Mouse (Mus musculus) lung, adult 2 months (tissue): ENCODE data around the gene Zfhx3.

Source experiments
- CTCF ChIP-seq: fragments of 200-500 bp; IDR thresholded peaks from 2 replicates; pipeline ENCODE4 v1.5.1; 2011; ENCODE audit warnings: mild to moderate bottlenecking, low read length, control low read depth; ENCODE audit not compliant: insufficient read depth
- POLR2A ChIP-seq: fragments of 200-500 bp; IDR thresholded peaks from 2 replicates; pipeline ENCODE4 v1.6.1; 2011; ENCODE audit warnings: low read depth, mild to moderate bottlenecking, control low read depth, low read length, borderline replicate concordance; ENCODE audit errors: extremely low read depth

DNA sequence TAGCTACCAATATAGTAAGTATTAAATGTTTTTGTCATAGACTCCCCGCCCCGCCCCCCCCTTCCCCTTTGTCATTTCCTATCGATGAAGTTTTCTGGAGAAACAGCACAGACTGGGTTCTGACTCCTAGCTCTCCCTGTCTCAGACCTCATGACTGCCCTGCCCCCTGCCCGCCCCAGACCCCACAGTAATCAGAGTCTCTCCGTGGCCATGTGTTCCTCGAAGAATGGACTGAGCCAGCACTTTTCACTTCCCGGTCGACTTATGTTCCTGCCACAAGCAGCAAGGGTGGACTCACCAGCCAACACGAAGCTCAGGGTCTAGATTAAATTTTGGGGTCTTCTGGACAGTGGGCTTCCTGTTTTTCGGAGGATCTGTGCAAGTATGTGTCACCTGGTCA is 840.7 kb downstream of the Zfhx3 start:
- TF ChIP-seq CTCF (no peak), POLR2A (no peak)
